Mouse (Mus musculus): Measurements from ENCODE around the gene 1700001P01Rik. TPM values are rescaled to one million over a fixed set of nuclear protein-coding genes. Genes with fewer than 3 reads are reported as not detected.
A peak's percentile ranks its signal among the peaks of the same experiment; 100 is the strongest.

Gene 1700001P01Rik
- polyA plus RNA-seq, 1 experiment, result not detected

GRCm38 (mm10) chr11:97804841-97805661, 29.3 kb upstream of the 1700001P01Rik start:
- H3K4me3 ChIP-seq (ENCODE audit: insufficient read depth, low read length), result peak overlapping the region; percentile 1
- TF ChIP-seq POLR2A (IDR thresholded peaks at IDR 0.05; ENCODE audit: low read depth, low read length) (no peak), CTCF (IDR thresholded peaks at IDR 0.05; ENCODE audit: borderline replicate concordance, insufficient read depth, low read length) (no peak)

GRCm38 (mm10) chr11:97803847-97804246, 28.1 kb upstream of the 1700001P01Rik start:
- Histone ChIP-seq H3K4me3 (ENCODE audit: insufficient read depth, low read length) (no peak overlapping the region), H3K4me1 (ENCODE audit: control insufficient read depth, insufficient read depth, low read length) (peaks cover 36% of the 10 kb centered on the region), H3K27ac (ENCODE audit: insufficient read depth, low read length) (peak overlapping the region; percentile 36; the same call in 1 of the 2 replicates)
- TF ChIP-seq CTCF (IDR thresholded peaks at IDR 0.05; ENCODE audit: borderline replicate concordance, insufficient read depth, low read length) (no peak), POLR2A (IDR thresholded peaks at IDR 0.05; ENCODE audit: low read depth, low read length) (no peak)

More at GRCm38 (mm10) chr11:97804841-97805661, 29.3 kb upstream of the 1700001P01Rik start:
- H3K4me1 ChIP-seq (ENCODE audit: control insufficient read depth, insufficient read depth, low read length), result peaks cover 47% of the 10 kb centered on the region
- peak overlapping the region; percentile 96 for H3K27ac ChIP-seq (ENCODE audit: insufficient read depth, low read length)

DNA sequence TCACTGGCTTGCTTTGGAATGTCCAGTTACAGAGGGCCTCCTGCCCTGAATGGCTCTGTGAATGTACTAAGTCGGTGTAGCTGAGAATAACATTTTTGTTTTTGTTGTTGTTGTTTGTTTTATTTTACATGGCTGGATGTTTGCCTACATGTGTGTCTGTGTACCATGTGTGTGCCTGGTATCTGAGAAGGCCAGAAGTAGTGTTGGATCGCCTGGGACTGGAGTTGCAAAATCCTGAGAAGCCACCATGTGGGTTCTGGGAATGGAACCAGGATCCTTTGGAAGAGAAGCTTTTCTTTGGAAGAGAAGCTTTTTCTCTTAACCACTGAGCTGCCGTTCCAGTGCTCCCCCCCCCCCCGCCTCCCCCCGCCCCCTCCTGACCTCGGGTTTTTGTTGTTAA, 26.8 kb upstream of the 1700001P01Rik start:
- H3K27ac ChIP-seq (ENCODE audit: insufficient read depth, low read length), result peak overlapping the region; percentile 81; the same call in 1 of the 2 replicates
- H3K4me1 ChIP-seq (ENCODE audit: control insufficient read depth, insufficient read depth, low read length), result peaks cover 30% of the 10 kb centered on the region
- H3K4me3 ChIP-seq (ENCODE audit: insufficient read depth, low read length), result peak overlapping the region; percentile 90
- TF ChIP-seq POLR2A (IDR thresholded peaks at IDR 0.05; ENCODE audit: low read depth, low read length) (no peak), CTCF (IDR thresholded peaks at IDR 0.05; ENCODE audit: borderline replicate concordance, insufficient read depth, low read length) (no peak)

DNA sequence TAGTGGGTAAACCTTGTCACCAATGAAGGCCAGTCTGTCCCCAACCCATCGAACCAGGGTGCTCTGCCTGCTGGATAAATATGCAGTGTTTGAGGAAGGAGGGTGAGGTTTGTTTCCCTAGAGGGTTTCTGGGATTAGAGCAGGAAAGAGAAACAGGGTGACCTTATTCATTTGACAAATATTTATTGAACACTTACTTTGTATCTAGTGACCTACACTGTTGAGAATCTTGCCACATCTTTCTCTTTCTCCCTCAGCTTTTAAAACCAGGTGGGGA, 26.4 kb upstream of the 1700001P01Rik start:
- Histone ChIP-seq H3K27ac (ENCODE audit: insufficient read depth, low read length) (peak overlapping the region; percentile 81), H3K4me1 (ENCODE audit: control insufficient read depth, insufficient read depth, low read length) (peaks cover 27% of the 10 kb centered on the region), H3K4me3 (ENCODE audit: insufficient read depth, low read length) (peak overlapping the region; percentile 90)
- no peak for TF ChIP-seq POLR2A (IDR thresholded peaks at IDR 0.05; ENCODE audit: low read depth, low read length)
- no peak for TF ChIP-seq CTCF (IDR thresholded peaks at IDR 0.05; ENCODE audit: borderline replicate concordance, insufficient read depth, low read length)

DNA sequence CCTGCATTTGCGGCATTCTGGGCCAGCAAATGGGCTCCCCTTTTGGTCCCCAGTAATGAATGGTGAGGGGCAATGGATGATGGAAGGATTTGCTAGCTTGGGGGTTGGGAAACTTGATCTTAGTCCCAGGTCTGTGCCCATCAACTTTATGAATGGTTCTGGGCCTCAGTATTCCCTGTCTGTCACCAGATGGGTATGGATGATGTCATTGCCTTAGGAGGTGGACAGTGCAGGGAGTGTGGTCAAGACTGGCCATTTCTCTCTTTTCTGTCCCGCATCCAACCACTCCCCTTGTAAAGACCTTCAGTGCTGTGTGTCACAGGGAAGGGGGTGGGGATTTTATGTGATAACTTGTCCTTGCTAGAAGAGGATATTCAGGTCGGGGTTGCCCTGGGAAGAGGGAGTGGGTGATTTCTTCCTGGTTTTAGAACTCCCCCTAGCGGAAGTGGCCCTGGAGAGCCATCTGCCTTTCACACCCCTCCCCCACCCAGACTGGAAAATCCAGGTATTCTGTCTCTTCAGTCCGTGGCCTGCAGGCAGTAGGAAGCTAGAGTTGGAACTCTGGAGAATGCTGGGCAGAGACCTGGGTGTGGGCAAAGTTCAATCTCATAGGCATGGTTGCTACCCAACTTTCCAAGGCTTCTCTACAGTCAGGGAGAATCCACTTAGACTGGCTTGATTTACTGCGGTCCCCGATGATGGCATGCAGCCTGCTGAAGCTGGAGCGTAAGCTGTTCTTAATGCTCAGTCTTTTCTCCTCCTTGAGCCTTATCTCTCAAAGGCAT, 25.9 kb upstream of the 1700001P01Rik start:
- H3K4me1 ChIP-seq (ENCODE audit: control insufficient read depth, insufficient read depth, low read length), result peaks cover 23% of the 10 kb centered on the region
- H3K27ac ChIP-seq (ENCODE audit: insufficient read depth, low read length), result peak overlapping the region; percentile 81
- peak overlapping the region; percentile 90 for H3K4me3 ChIP-seq (ENCODE audit: insufficient read depth, low read length)
- TF ChIP-seq CTCF (IDR thresholded peaks at IDR 0.05; ENCODE audit: borderline replicate concordance, insufficient read depth, low read length) (no peak), POLR2A (IDR thresholded peaks at IDR 0.05; ENCODE audit: low read depth, low read length) (no peak)

- H3K27ac ChIP-seq (ENCODE audit: insufficient read depth, low read length), result peak overlapping the region; percentile 81
- peak overlapping the region; percentile 90 for H3K4me3 ChIP-seq (ENCODE audit: insufficient read depth, low read length)
- peaks cover 18% of the 10 kb centered on the region for H3K4me1 ChIP-seq (ENCODE audit: control insufficient read depth, insufficient read depth, low read length)
- TF ChIP-seq CTCF (IDR thresholded peaks at IDR 0.05; ENCODE audit: borderline replicate concordance, insufficient read depth, low read length), result no peak
- peak; percentile 56 for TF ChIP-seq POLR2A (IDR thresholded peaks at IDR 0.05; ENCODE audit: low read depth, low read length)
Measured at GRCm38 (mm10) chr11:97800691-97801408, 25.1 kb upstream of the 1700001P01Rik start.

DNA sequence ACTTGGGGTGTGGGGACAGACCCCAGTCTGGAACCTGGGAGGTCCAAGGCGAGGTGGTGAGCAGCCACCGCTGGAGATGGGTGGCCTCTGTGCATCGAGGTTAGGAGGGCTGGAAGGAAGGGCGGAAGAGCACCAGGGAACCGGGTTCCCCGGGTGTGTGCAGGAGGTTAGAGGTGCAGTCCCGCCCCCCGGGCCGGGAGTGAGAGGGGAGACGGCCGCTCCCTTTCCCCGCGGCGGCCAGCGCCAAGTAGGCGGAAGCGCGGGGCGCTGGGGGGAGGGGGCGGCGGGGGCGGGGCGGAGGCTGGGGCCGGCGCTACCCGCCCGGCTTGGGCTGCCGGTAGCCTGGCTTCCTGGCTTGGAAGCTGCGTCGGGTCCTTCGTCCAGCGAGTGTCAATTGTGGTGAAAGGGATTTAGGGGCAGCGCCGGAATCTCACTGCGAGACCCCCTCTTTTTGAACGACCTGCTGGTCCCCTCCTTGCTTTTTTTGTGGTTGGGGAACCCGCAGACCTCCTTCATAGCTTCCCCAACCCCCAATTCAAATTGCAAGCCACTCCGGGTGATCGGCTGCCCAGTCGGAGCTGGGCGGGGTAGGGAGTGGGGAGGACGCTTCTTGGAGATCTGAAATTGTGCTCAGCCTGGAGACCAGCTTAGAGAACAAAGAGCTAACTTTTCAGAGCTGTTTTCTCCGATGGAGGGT, 24.4 kb upstream of the 1700001P01Rik start:
- Histone ChIP-seq H3K4me1 (ENCODE audit: control insufficient read depth, insufficient read depth, low read length) (peaks cover 16% of the 10 kb centered on the region), H3K4me3 (ENCODE audit: insufficient read depth, low read length) (peak overlapping the region; percentile 99), H3K27ac (ENCODE audit: insufficient read depth, low read length) (peak overlapping the region; percentile 99)
- TF ChIP-seq CTCF (IDR thresholded peaks at IDR 0.05; ENCODE audit: borderline replicate concordance, insufficient read depth, low read length) (no peak), POLR2A (IDR thresholded peaks at IDR 0.05; ENCODE audit: low read depth, low read length) (peak; percentile 69)

DNA sequence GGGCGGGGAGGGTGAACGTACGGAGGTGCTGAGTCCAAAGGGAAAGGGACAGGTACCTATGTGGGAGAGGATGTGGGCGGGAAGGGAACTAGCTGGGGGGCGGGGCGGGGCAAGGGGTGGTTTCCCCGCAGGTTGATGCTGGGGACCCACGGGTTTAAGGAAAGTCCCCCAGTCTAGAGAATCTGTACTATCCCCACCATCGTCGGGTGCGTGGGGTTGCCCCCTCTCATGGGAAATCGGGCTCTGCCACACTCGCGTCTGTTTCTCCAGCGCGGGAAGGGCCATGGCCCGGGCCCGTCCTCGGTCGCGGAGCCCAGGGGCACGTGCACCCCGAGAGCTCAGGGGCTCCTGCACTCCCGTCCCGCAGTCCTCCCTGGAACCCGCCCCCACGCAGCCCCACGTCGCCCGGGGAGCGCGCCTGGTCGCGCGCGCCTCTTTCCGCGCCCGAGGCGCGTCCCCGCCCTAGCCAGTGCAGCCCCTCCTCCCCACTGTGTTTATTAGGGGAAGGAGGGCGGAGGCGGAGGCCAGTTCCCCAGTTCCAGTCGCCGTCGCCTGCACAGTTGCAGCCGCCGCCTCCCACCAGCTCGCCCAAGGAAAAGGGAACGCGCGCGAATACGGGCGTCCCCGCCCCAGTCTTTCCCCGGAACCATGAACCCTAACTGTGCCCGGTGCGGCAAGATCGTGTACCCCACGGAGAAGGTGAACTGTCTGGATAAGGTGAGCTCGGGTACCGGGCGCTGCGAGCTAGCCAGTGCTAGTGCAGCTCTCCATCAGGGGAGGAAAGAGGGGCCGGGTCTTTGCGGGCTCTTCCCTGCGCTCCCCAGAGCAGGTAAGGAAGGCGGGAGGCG, 23.7 kb upstream of the 1700001P01Rik start:
- Histone ChIP-seq H3K4me1 (ENCODE audit: control insufficient read depth, insufficient read depth, low read length) (peaks cover 12% of the 10 kb centered on the region), H3K4me3 (ENCODE audit: insufficient read depth, low read length) (peak overlapping the region; percentile 99), H3K27ac (ENCODE audit: insufficient read depth, low read length) (peak overlapping the region; percentile 99)
- peak; percentile 88 for TF ChIP-seq POLR2A (IDR thresholded peaks at IDR 0.05; ENCODE audit: low read depth, low read length)
- TF ChIP-seq CTCF (IDR thresholded peaks at IDR 0.05; ENCODE audit: borderline replicate concordance, insufficient read depth, low read length), result no peak
